ENCODE assay signal across 8 mouse cellular contexts in genomic region chr6:40471720-40472010, GRCm38 (mm10). TPM values are rescaled to one million over a fixed set of nuclear protein-coding genes. Genes with fewer than 3 reads are reported as not detected.
DNase-seq lines count a peak whose midpoint lies in the region; ATAC-seq and TF ChIP-seq lines count a peak whose summit lies in the region.

No protein-coding gene starts in this region.

- no peak for TF ChIP-seq POLR2A in embryonic fibroblast, embryonic 13.5 days (IDR thresholded peaks at IDR 0.05; ENCODE audit: low read depth, low read length)

- peaks cover 16% of the 10 kb centered on the region for H3K36me3 ChIP-seq in liver, embryonic 11.5 days (ENCODE audit: control insufficient read depth, insufficient read depth, low read length)

- ATAC-seq in liver, embryonic 11.5 days (replicated peaks; ENCODE audit: low FRiP score): no peak

- peak overlapping the region; percentile 87 for H3K9ac ChIP-seq in liver, embryonic 11.5 days (ENCODE audit: low read depth, low read length)

- peak overlapping the region; percentile 87 for H3K4me2 ChIP-seq in liver, embryonic 11.5 days

- intact Hi-C loops in gastrocnemius, adult 2 months (cut with DNase I): loop anchor here (2.0 kb wide), 1 partner anchor 147 kb away; the partner anchor contains the start of gene Agk
- intact Hi-C loops in left cerebral cortex, postnatal 4 days (cut with DNase I): no loop called here

- WGBS in liver, embryonic 11.5 days: 1% methylated on average over 7 of the region's 7 CpGs

- H3K27ac ChIP-seq in gastrocnemius, adult 2 months: peak overlapping the region; percentile 95
- H3K27ac ChIP-seq in embryonic fibroblast, embryonic 13.5 days (ENCODE audit: insufficient read depth, low read length): peak overlapping the region; percentile 81
- H3K27ac ChIP-seq in liver, embryonic 11.5 days (ENCODE audit: low read depth, low read length): peak overlapping the region; percentile 87

- no peaks in the 10 kb centered on the region for H3K27me3 ChIP-seq in liver, embryonic 11.5 days (replicated peaks; ENCODE audit: control insufficient read depth, insufficient read depth, low read length)

- TF ChIP-seq CTCF in gastrocnemius, adult 2 months (IDR thresholded peaks at IDR 0.05): no peak
- TF ChIP-seq CTCF in embryonic fibroblast, embryonic 13.5 days (IDR thresholded peaks at IDR 0.05; ENCODE audit: borderline replicate concordance, insufficient read depth, low read length): no peak

- no peaks in the 10 kb centered on the region for H3K9me3 ChIP-seq in liver, embryonic 11.5 days (ENCODE audit: control insufficient read depth, low read length)

- H3K4me1 ChIP-seq in embryonic fibroblast, embryonic 13.5 days (ENCODE audit: control insufficient read depth, insufficient read depth, low read length): peaks cover 3% of the 10 kb centered on the region; the same call in 1 of the 2 replicates
- no peaks in the 10 kb centered on the region; the same call in 1 of the 2 replicates for H3K4me1 ChIP-seq in liver, embryonic 11.5 days (replicated peaks; ENCODE audit: control insufficient read depth, insufficient read depth, low read length)

- no peak for DNase-seq in gastrocnemius, adult 2 months
- DNase-seq in gastrocnemius, postnatal 10 days: no peak
- peak; percentile 49 for DNase-seq in 3T3-L1 (ENCODE audit: low read depth, low spot score)
- no peak for DNase-seq in liver, embryonic 11.5 days (ENCODE audit: low spot score)
- DNase-seq in ovary, postnatal 14 days (ENCODE audit: low spot score): no peak
- no peak for DNase-seq in left cerebral cortex, postnatal 4 days
- no peak for DNase-seq in cerebellum, adult 8-10 months

- peak overlapping the region; percentile 90 for H3K4me3 ChIP-seq in gastrocnemius, adult 2 months
- peak overlapping the region; percentile 99 for H3K4me3 ChIP-seq in embryonic fibroblast, embryonic 13.5 days (ENCODE audit: insufficient read depth, low read length)
- peak overlapping the region; percentile 82 for H3K4me3 ChIP-seq in liver, embryonic 11.5 days (ENCODE audit: low read depth, low read length)

RNA-seq across cellular contexts. Expression of gene Ssbp1, which starts 0.5 kb away (rescaled TPM):
- total RNA-seq in gastrocnemius, adult 2 months (2021): 10 to 100 TPM; 24.7 to 29.6 TPM
- total RNA-seq in gastrocnemius, postnatal 10 days (2021): 10 to 100 TPM; 32.4 to 33.7 TPM
- 56.0 and 63.8 TPM in 2 replicates for polyA plus RNA-seq in embryonic fibroblast, embryonic 13.5 days (2011; ENCODE audit: insufficient read length, low read depth, missing spikeins)
- polyA plus RNA-seq in liver, embryonic 11.5 days (2014; fragmentation: Nextera tagmentation; extraction: Ambion mirVana): 161 and 179 TPM in 2 replicates
- total RNA-seq in left cerebral cortex, postnatal 4 days (2021): 10 to 100 TPM; 38.1 to 38.2 TPM

RNA-seq across cellular contexts. Expression of gene Tas2r137, which starts 19.4 kb away (rescaled TPM):
- total RNA-seq in gastrocnemius, adult 2 months (2021): not detected
- total RNA-seq in gastrocnemius, postnatal 10 days (2021): not detected
- not detected in 2 replicates for polyA plus RNA-seq in embryonic fibroblast, embryonic 13.5 days (2011; ENCODE audit: insufficient read length, low read depth, missing spikeins)
- polyA plus RNA-seq in liver, embryonic 11.5 days (2014; fragmentation: Nextera tagmentation; extraction: Ambion mirVana): not detected in 2 replicates
- under 1 TPM; 0.34 to 0.36 TPM for total RNA-seq in left cerebral cortex, postnatal 4 days (2021)

RNA-seq across cellular contexts. Expression of gene Tas2r108, which starts 21.7 kb away (rescaled TPM):
- total RNA-seq in gastrocnemius, adult 2 months (2021): not detected
- total RNA-seq in gastrocnemius, postnatal 10 days (2021): not detected
- not detected in 2 replicates for polyA plus RNA-seq in embryonic fibroblast, embryonic 13.5 days (2011; ENCODE audit: insufficient read length, low read depth, missing spikeins)
- polyA plus RNA-seq in liver, embryonic 11.5 days (2014; fragmentation: Nextera tagmentation; extraction: Ambion mirVana): not detected in 2 replicates
- total RNA-seq in left cerebral cortex, postnatal 4 days (2021): not detected

RNA-seq across cellular contexts. Expression of gene Wee2, which starts 32.8 kb away (rescaled TPM):
- total RNA-seq in gastrocnemius, adult 2 months (2021): not detected
- not detected for total RNA-seq in gastrocnemius, postnatal 10 days (2021)
- polyA plus RNA-seq in embryonic fibroblast, embryonic 13.5 days (2011; ENCODE audit: insufficient read length, low read depth, missing spikeins): not detected in 2 replicates
- not detected in 2 replicates for polyA plus RNA-seq in liver, embryonic 11.5 days (2014; fragmentation: Nextera tagmentation; extraction: Ambion mirVana)
- not detected for total RNA-seq in left cerebral cortex, postnatal 4 days (2021)

RNA-seq across cellular contexts. Expression of gene E330009J07Rik, which starts 35.7 kb away (rescaled TPM):
- total RNA-seq in gastrocnemius, adult 2 months (2021): 1 to 10 TPM in 1 of 2 experiments, under 1 TPM in 1; 0.98 to 1.2 TPM
- 1 to 10 TPM; 3.7 to 3.8 TPM for total RNA-seq in gastrocnemius, postnatal 10 days (2021)
- 2.0 and 2.4 TPM in 2 replicates for polyA plus RNA-seq in embryonic fibroblast, embryonic 13.5 days (2011; ENCODE audit: insufficient read length, low read depth, missing spikeins)
- polyA plus RNA-seq in liver, embryonic 11.5 days (2014; fragmentation: Nextera tagmentation; extraction: Ambion mirVana): 4.7 and 5.5 TPM in 2 replicates
- 10 to 100 TPM; 26.5 to 27.7 TPM for total RNA-seq in left cerebral cortex, postnatal 4 days (2021)
